Mouse (Mus musculus): Measurements from ENCODE around the gene Diaph3.

Gene Diaph3

DNA sequence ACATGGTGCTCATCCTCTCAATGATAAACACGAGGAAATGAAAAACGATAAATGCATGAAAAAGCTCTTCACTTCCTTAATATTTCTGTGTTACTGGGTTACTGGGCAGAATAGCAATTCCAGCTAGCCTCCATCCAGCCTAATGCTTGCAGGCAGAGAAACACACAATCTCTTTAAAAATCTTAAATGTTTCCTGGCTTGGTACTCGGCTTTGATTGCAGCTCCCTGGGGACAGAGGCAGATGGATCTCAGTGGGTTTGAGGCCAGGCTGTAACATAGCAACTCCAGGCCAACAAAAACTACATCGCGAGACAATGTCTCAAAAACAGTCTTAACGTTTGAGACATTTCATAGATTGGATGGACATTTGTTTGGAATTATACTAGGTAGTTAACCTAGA, 57.1 kb downstream of the Diaph3 start:
- no peak for DNase-seq (ENCODE audit: low read depth)

DNA sequence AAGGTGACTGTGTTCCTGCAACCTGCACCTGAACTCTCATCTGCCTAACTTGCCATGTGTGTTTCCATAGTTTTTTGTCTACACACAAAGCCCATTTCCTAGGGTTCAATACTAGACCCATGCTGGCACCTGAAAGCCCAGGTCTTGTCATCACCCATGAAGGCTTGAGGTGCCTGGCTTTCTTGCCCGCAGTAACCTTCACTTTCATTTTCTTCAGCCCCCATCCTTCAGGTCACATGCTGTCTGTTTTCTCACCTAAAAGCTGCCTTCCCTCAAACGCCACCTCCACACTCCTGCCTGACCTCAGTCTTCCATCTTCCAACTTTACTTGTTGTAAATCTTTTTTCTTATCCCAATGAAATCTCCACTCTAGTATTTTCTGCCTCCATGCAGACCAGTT, 61.3 kb downstream of the Diaph3 start:
- peak; percentile 61 for DNase-seq (ENCODE audit: low read depth)

DNA sequence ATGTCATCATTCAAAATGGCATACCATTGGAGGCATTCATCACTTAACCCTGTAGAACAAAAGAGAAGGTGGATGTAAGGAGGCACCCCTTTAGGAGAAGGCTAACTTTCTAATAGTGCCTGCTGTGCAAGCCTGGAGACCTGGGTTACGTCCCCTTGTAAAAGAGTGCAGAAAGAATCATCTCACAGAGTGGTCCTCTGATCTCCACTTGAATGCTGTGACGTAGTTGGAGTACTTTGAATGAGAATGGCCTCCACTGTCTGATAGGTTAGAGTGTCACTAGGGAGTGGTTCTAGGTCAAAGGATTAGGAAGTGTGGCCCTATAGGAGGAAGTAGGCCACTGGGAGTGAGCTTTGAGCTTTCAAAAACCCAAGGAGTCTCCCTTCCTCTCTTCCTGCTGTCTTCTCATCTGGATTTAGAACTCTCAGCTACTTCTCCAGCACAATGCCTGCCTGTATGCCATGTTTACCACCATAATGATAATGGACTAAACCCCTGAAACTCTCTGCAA, 66.0 kb downstream of the Diaph3 start:
- no peak for DNase-seq (ENCODE audit: low read depth)

DNA sequence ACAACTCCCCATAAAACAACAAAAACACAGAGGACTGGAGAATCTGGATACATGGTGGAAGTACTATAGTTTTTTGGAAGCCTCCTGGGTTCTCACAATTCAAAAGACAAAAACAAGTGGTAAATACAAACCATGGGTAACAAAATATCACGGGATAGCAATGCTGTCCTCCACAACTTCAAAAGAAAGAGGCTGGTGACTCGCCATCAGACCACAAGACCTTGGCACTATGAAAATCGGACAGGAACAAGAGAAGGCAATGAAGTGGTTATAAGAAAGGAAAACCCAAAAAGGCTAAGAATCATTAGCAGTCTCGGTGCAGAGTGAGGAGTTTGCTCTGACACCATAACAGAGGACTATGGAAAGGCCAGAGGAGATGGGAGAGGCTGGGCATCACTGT, 76.8 kb downstream of the Diaph3 start:
- DNase-seq (ENCODE audit: low read depth), result no peak

DNA sequence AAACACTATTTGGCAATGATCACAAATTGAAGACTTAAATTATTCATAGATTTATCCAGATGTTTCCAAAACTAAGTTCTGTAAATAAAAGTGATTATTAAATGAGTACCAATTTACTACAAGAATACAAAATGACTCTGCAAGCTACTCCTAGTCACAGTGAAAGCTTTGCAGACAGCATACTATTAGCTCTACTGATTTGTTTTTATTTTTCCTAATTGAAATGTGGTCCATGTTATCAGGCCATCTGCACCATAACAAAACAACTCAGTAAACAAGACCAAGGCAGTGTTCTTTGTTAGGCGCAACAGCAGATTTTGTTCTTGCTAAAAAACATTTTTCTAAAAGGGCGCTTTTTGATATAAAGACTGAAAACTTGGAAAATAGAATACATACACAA, 84.9 kb downstream of the Diaph3 start:
- DNase-seq (ENCODE audit: low read depth), result no peak

DNA sequence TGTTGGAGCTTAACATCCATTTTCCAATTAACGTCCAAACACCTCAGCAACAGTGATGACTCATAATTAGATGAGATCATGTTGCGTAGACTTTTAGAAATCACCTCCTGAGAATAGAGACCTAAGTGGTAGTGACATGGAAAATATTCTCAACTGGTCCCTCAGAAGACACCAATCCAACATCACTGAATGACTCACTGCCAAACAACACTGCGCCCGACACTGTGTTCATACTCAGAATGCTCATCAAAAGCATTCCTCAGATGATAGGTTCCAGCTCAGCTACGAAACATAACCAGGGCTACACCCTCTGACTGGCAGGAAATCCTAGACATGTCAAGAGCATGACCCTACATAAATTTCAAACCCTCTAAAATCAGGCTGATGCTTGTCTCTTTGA, 89.8 kb downstream of the Diaph3 start:
- peak; percentile 72 for DNase-seq (ENCODE audit: low read depth)

DNA sequence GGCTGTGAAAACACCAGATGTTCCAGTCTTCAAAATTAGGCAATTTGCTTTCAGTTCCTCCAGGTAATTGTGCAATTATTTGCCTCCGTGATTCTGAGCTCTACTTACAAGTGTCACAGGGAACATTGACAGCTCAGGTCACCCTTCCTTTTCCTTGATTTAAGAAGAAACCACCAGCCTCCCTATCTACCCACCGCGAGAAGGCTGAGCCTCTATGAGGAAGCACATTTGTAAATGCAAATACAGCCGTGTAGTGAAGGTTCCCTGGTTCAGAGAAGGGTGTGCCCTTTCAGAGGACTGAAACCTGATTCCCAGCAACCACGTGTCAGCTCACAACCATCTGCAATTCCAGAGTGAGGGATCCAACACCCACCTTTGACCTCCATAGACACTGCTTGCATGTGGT, 96.6 kb downstream of the Diaph3 start:
- no peak for DNase-seq (ENCODE audit: low read depth)

DNA sequence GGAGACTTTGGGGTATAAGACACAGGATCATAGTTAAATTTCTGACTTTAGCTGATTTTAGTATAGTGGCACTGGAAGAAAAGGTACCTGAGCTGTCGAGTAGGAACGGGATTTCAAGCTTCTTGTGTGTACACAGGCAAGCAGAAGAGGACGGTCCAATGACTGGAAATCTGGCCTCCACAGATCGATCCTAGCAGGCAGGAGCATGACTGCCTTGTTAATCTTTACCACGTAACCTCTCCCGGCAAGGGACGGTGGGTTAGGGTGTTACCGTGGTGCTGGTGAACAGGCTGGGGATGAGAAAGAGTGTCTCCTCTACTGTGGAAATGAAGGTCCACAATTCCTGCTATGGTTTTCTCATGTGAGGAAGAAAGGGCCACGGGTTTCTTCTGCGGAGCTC, 120.8 kb downstream of the Diaph3 start:
- no peak for DNase-seq (ENCODE audit: low read depth)

DNA sequence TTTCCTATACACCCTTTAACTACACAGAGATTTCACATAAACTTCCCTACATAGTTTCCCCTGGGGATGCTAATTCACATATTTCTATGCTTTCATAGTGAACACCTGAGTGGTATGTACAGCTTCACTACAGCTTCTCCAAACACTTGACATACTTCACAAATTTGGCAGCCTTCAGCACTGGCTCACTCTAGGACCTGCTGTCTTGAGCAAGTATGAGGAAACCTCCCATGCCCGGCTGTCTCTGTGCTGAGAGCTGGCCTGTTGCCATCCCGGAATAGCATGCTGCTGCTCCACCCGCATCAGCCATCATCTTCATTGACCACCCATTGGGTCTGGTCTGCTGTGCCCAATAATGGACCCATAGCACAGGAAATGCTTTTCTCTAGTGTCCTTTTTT, 121.3 kb downstream of the Diaph3 start:
- no peak for DNase-seq (ENCODE audit: low read depth)

DNA sequence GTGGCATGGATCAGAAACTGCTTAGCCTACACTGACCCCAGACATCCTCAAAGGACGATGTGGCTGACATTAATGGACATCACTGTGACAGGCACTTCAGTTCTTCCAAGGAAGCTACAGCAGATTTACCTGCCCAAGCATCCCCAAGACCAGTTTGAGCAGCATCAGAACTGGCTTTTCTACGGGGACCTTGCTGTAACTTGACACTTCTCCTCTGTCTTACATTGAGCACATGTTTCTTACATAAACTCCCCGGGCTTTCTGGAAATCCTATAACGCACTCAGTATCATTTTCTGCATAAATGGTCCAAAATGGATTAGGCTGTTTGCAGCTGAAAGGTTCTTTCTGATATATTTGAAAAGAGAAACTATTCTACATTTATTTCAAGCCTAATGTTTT, 143.7 kb downstream of the Diaph3 start:
- no peak for DNase-seq (ENCODE audit: low read depth)

DNA sequence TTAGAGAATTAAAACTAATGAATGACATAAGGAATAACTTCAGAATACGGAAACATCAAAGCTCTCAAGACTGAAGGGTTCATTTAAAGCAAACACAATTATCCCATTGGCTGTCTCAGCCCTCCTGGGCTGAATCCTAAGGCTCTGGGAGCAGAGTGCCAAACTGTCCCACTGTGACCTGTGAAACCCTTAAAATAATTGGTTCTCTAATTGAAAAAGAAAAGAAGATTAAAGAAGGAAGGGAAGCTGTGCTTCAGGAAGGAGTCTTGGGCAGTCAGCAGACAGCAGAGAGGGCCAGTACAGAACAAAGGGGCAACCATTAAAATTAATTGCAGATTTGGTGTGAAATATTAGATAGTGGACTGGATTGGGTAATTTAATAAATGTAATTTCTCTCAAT, 189.9 kb downstream of the Diaph3 start:
- no peak for DNase-seq (ENCODE audit: low read depth)

DNA sequence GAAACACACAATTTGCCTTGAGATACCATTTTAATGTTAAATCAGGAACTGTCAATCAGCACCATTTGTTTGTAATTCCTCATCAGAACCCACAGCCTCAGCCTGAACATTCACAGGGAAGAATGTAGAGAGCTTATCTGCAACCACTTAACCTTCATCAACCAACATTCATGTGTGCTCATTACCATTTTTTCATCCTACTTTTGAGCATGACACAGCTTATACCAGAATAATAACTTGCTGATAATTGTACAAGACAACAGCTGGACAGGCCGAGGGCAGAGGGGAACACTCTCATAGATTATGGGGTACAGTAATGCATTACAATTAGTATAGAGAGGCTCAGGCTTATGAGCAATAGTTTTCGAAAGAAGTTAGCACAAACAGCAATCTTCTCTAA, 203.1 kb downstream of the Diaph3 start:
- no peak for DNase-seq (ENCODE audit: low read depth)

DNA sequence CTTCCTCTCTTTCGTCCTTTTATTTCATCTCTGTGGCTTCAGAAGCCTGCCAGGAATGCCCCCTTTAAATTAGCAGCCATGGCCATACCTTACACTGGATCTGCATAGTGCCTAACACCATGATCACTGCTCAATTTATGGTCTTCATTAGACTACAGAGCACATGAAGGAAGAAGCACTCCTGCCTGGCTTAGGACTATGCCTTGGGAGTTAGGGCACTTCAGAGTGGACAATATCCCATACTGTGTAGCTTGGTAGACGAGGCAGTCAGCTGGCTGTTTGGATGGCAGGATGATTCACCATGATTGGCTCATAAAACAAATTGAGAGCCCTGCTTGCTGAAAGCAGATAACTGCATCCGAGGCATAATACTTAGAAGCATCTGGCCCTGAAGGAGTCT, 204.6 kb downstream of the Diaph3 start:
- no peak for DNase-seq (ENCODE audit: low read depth)

DNA sequence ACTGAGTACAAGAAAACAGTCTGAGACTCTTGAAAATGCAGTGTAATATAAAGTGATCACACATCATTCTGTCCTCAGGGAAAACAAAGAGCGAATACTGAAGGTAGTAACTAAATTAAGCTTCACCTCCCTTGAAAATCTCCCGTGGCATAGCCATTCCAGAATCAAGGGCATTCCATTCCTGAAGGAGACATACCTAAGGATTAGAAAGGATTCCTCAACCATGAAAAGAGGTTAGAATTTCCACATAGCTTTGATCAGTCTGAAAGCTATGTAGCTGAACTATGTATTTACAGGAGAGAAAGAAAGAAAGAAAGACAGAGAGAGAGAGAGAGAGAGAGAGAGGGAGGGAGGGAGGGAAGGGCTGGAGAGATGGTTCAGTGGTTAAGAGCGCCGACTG, 210.3 kb downstream of the Diaph3 start:
- DNase-seq (ENCODE audit: low read depth), result no peak

DNA sequence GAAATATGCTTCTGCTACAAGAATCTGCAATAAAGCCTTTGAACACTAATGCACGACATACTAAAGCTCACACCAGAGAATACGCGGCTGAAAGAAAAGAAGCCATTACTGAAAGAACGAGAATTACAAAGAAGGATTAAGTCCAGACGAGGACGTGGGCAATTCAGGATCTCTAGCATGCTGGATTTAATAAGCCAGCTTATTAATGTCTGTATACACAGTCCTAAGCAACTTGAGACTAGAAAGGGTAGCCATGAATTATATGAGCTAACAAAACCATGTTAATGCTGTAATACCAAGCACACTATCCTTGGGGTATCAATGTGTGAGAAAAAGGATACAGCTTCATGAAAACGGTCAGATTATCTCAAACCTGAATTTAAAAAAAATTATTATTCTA, 214.2 kb downstream of the Diaph3 start:
- no peak for DNase-seq (ENCODE audit: low read depth)

DNA sequence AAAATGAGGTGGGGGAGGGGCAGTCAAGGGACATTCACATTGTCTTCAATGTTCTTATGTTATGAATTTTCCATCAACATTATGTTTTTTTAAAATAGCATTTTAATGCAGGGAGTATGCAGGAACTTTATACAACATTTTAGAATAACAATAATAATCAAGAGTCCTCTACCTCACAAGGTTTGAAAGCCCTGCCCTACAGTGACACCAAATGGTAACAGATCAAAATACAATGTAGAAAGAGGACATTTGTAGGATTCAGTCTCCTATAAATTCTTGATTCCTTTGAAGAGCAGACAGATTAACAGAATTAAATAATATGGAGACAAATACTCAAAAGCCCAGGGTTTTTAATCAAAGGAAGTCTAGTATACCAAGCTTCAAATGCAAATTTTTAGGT, 242.1 kb downstream of the Diaph3 start:
- DNase-seq (ENCODE audit: low read depth), result peak; percentile 12

DNA sequence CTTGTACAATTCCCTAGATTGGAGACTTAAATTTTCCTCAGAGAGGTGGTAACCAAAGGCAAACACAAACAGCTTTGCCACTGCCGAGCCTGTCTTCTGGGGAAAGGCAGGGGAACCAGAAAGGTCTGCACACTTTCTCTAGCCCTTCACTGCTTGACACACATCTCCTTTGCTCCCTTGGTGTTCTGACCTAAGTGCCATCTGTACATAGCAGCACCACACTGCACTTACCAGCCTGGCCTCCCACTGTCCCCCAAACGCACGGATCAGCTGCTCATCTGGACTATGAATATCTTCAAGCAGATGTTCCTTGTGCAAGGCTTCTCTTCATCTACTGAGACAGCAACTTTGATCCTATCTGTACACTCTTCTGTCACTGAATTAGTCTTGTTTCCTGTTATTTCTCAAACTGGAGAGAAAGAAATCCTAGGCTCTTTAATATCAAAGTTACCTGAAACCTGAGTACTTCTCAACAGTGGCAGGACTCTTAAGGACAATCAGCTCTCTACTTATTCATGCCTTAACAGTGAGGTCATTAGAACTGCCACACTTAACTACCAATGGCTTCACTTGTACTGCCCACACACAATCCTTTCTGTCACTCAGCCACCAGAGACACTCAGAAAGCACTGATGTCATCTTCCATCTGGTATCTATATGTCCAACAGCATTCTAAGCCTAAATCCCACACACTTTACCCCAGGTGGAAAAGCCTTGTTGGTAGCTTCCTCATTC, 251.8 kb downstream of the Diaph3 start:
- DNase-seq (ENCODE audit: low read depth), result no peak

DNA sequence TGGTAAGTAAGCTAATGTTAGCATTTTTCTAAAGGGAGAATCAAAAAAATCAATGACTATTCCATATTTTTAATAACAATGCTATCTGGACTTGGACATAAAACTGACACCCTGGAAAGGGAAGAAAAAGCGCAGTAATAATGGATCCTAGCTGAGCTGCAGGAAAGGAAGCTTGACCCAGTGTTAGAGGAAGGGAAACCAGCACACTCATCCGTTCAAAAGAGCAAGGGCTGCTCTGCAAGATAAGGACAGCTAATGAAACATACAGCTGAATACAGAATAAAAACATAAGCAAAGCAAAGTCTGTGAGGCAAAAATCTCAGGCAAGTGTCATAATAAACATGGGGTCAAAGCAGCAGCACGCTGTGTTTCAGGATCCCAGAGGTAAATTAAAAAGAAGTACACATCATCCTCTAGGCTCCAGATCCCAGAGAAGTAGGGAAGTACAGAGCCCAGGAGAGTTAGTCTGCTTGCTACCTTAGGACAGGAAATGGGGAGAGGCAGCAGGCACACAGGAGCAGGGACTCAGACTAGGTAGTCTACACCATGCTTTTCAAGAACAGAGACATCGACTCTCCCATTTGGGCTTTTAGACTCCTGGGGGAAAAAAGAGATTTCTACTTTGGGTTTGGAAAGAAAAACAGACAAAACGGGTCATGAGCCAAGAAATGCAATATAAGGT, 255.5 kb downstream of the Diaph3 start:
- no peak for DNase-seq (ENCODE audit: low read depth)

DNA sequence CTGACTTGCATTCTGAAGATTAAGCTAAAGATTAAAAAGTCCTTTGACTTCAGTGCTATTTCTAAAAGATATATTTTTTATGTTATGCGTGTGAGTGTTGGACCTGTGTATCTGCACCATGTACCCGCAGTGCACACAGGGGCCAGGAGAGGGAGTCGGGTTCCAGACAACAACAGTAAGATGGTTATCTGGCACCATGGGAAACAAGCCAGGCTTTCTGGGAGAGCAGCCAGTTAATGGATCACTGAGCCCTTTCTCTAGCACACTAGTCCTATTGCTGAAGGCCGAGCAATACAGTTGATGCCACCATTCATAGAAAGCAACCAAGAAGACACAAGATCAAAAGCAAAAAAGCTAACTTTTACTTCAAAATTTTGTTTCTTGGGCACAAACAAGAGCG, 271.5 kb downstream of the Diaph3 start:
- peak; percentile 32 for DNase-seq (ENCODE audit: low read depth)

DNA sequence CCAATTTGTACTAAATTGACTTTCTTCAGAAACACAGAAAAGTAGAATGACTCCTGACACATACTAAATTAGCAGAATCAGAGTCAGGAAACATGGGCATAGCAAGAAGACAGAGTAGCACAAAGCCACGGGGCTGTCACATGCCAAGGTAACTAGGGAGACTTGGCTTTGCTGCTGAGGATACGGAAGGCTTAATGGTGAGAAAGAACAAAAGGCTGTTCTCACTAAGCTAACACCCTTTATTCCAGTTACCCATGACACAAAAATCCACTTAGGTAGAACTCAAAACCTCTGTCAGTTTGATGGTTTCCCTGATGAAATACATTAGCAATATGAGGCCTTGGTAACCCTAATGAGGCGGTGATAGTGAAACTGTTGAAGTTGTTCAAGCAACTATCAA, 273.9 kb downstream of the Diaph3 start:
- DNase-seq (ENCODE audit: low read depth), result no peak

DNA sequence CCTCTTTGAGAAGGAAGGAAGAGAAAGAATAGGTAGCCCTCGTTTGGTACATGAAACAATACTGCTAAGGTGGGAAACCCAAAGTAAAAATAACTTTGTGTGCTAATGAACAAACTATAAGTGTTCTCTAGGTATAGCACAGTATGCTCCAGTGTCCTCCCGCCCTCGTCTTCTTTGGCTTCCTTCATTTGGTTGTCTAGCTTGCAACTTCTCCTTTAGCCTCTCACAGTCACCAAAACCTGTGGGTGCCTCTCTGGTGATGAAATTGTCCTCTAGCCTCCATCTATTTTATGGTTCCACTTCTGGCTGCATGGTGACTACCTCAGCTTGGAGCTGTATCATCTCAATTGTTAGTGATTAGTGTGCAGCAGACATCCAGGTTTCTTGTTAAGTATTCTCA, 277.0 kb downstream of the Diaph3 start:
- no peak for DNase-seq (ENCODE audit: low read depth)

DNA sequence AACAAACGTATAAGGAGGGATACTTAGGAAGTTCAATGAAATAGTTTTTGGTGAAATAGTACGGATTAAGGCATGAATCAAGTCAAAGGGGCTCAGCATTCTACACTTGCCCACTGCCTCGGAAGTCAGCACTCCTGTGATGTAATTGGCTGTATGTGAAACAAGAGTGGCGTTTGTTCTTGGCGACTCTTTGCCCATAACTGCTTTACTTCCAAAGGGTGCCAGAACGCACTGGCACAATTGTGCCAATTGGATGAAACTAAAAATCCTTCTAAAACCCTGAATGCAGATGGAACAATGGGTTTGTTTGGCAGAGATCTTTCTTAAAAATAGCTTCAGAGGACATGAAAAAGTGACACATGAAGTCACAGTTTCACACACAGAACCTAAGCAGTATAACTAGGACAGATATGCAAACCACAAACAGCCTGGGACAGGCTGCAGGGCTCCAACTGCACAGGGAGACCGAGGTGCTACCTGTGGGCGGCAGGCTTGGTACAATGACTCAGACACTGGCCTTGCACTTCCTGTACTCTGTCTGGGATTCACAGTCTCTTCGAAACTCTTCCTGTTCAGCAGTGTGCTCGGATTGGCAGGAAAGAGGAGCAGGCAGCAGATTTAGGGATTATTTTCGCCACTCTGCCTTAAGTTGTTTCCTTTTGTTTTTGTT, 279.6 kb downstream of the Diaph3 start:
- peak; percentile 21 for DNase-seq (ENCODE audit: low read depth)

DNA sequence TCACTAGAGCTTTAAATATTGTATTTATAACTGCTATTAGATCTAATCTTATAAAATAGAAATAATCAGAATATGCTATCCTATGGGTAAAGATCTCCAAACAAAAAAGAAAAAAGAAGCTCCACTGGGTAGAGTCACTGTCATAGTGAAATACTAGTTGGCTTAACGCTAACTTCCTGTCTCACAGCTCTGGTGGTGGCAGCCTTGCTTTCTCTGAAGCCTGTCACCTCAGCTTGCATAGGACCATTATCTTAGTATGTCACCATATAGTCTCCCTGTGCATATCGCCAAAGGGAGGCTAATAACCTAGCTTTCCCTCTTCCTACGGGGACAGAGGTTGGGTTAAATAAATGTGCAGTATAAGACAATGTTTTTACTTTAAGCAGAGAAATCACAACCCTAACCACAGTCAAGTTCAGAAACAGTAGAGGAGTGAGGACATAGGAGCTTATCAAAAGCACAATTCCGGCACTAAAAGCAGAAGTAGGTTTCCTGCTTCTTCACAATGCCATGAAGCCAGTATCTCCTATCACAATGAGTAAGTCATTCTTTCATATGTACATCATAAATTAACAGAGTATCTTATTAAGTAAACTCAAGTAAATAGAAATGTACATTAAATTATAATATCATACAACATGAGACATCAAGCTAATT, 293.8 kb downstream of the Diaph3 start:
- DNase-seq (ENCODE audit: low read depth), result no peak

All from induced T-regulatory cell, adult 2 months (primary cell).